Mouse (Mus musculus) forebrain, embryonic 11.5 days (tissue): ENCODE measurements around the gene 4930402K13Rik. TPM values are rescaled to one million over a fixed set of nuclear protein-coding genes. Genes with fewer than 3 reads are reported as not detected.
"Not testable (repeated sequence)": the region's sequence is repeated elsewhere in the genome, so short reads cannot be mapped to it uniquely, and the experiment has no call there.

ENCODE experiments used
- ATAC-seq: fragments of 200-750 bp; cut with Nextera tagmentation; replicated peaks from 2 replicates; pipeline ENCODE4 v1.8.0; 2017; ENCODE audit warnings: moderate TSS enrichment; ENCODE audit not compliant: low FRiP score
- DNase-seq: peaks from one replicate; pipeline ENCODE4 v3.0.0-alpha.2; 2017; ENCODE audit warnings: low spot score
- H3K27ac ChIP-seq: fragments of 300-500 bp; sonication (generic); 2 replicates; pipeline ENCODE4 v1.5.1; 2014; ENCODE audit warnings: low read depth, low read length
- H3K27me3 ChIP-seq: fragments of 300-500 bp; sonication (generic); 2 replicates; pipeline ENCODE4 v1.6.1; 2014; ENCODE audit warnings: mild to moderate bottlenecking, low read length, mixed read lengths; ENCODE audit not compliant: control insufficient read depth, insufficient read depth
- H3K36me3 ChIP-seq: fragments of 300-500 bp; sonication (generic); 2 replicates; pipeline ENCODE4 v1.6.1; 2014; ENCODE audit warnings: mild to moderate bottlenecking, low read length, moderate library complexity, mixed read lengths; ENCODE audit not compliant: control insufficient read depth, insufficient read depth
- H3K4me1 ChIP-seq: fragments of 300-500 bp; sonication (generic); replicated peaks from 2 replicates; pipeline ENCODE4 v1.6.1; 2014; ENCODE audit warnings: low read length, mixed read lengths; ENCODE audit not compliant: control insufficient read depth, insufficient read depth
- H3K4me2 ChIP-seq: fragments of 300-500 bp; sonication (generic); 2 replicates; pipeline ENCODE4 v1.6.1; 2014; ENCODE audit warnings: low read depth, mild to moderate bottlenecking, low read length, moderate library complexity, mixed read lengths; ENCODE audit not compliant: severe bottlenecking
- H3K4me3 ChIP-seq: fragments of 300-500 bp; sonication (generic); 2 replicates; pipeline ENCODE4 v1.5.1; 2014; ENCODE audit warnings: low read depth, low read length
- H3K9ac ChIP-seq: fragments of 300-500 bp; sonication (generic); 2 replicates; pipeline ENCODE4 v1.6.1; 2014; ENCODE audit warnings: low read length
- H3K9me3 ChIP-seq: fragments of 300-500 bp; sonication (generic); 2 replicates; pipeline ENCODE4 v1.6.1; 2016; ENCODE audit warnings: low read length, mixed read lengths; ENCODE audit not compliant: control insufficient read depth
- WGBS: fragments of 180-500 bp; shearing (Covaris S2); extraction: QIAGEN DNeasy Blood & Tissue Kit; methylation state at CpG from one replicate; pipeline ENCODE4 v1.1.7; 2014; 5-methylcytosine and 5-hydroxymethylcytosine counted together
- polyA plus RNA-seq: library from polyadenylated mRNA; unstranded; fragments of >200 nt; fragmentation: Nextera tagmentation; extraction: Ambion mirVana; gene quantifications from 2 replicates; pipeline ENCODE4 v1.2.1, GENCODE M21; 2014

Gene 4930402K13Rik
- polyA plus RNA-seq, result not detected in 2 replicates

GRCm38 (mm10) chrX:9104262-9104661 is at the start of gene 4930402K13Rik:
TSS of gene 4930402K13Rik (plus strand) at chrX:9104562.
- no peak for ATAC-seq
- H3K27ac ChIP-seq, result no peak within 1 kb of the TSS
- 90% methylated on average over 6 of the region's 6 CpGs for WGBS

GRCm38 (mm10) chrX:9060952-9061351 is 43.4 kb upstream of the 4930402K13Rik start:
- not testable (repeated sequence) for H3K27me3 ChIP-seq, H3K4me1 ChIP-seq, H3K4me2 ChIP-seq, ATAC-seq, H3K4me3 ChIP-seq, H3K27ac ChIP-seq, H3K9me3 ChIP-seq, H3K9ac ChIP-seq, DNase-seq, H3K36me3 ChIP-seq
- 24% methylated on average over 6 of the region's 9 CpGs for WGBS

More at GRCm38 (mm10) chrX:9104262-9104661, at the start of gene 4930402K13Rik:
- Histone ChIP-seq H3K9ac (no peak within 1 kb of the TSS), H3K9me3 (no peaks in the 10 kb centered on the region), H3K4me1 (no peaks in the 10 kb centered on the region), H3K27me3 (no peaks in the 10 kb centered on the region), H3K36me3 (no peaks in the 10 kb centered on the region), H3K4me2 (no peak within 1 kb of the TSS), H3K4me3 (no peak within 1 kb of the TSS)
- DNase-seq, result no peak

- WGBS, result 84% methylated on average over 4 of the region's 4 CpGs
Measured at GRCm38 (mm10) chrX:9062101-9062500, 42.3 kb upstream of the 4930402K13Rik start.

GRCm38 (mm10) chrX:9062715-9063114 is 41.6 kb upstream of the 4930402K13Rik start, which contains the start of gene Fthl17f:
TSS of gene Fthl17f (plus strand) at chrX:9063015.
- WGBS, result 96% methylated on average over 11 of the region's 11 CpGs
- H3K36me3 ChIP-seq, H3K4me3 ChIP-seq, DNase-seq, H3K27ac ChIP-seq, H3K4me1 ChIP-seq, H3K4me2 ChIP-seq, ATAC-seq, H3K27me3 ChIP-seq, H3K9ac ChIP-seq, H3K9me3 ChIP-seq: not testable (repeated sequence)

More at GRCm38 (mm10) chrX:9062101-9062500, 42.3 kb upstream of the 4930402K13Rik start:
- Histone ChIP-seq H3K36me3 (no peaks in the 10 kb centered on the region), H3K27me3 (no peaks in the 10 kb centered on the region), H3K4me2 (no peak overlapping the region), H3K9me3 (no peaks in the 10 kb centered on the region; the same call in 1 of the 2 replicates), H3K9ac (no peak overlapping the region), H3K4me1 (no peaks in the 10 kb centered on the region), H3K27ac (no peak overlapping the region), H3K4me3 (no peak overlapping the region)
- ATAC-seq (no peak), DNase-seq (no peak)

GRCm38 (mm10) chrX:9077699-9078098 is 26.7 kb upstream of the 4930402K13Rik start:
- not testable (repeated sequence) for H3K9me3 ChIP-seq, H3K4me1 ChIP-seq, H3K4me3 ChIP-seq, H3K27me3 ChIP-seq, H3K27ac ChIP-seq, H3K36me3 ChIP-seq, H3K4me2 ChIP-seq, H3K9ac ChIP-seq, ATAC-seq
- peak; percentile 52 for DNase-seq
- WGBS, result 22% methylated on average over 6 of the region's 10 CpGs

GRCm38 (mm10) chrX:9095066-9095465 is 9.3 kb upstream of the 4930402K13Rik start:
- H3K27me3 ChIP-seq, H3K4me3 ChIP-seq, H3K36me3 ChIP-seq, H3K4me2 ChIP-seq, ATAC-seq, H3K9ac ChIP-seq, H3K27ac ChIP-seq, DNase-seq, H3K4me1 ChIP-seq, H3K9me3 ChIP-seq: not testable (repeated sequence)

- Histone ChIP-seq H3K4me1 (no peaks in the 10 kb centered on the region), H3K9ac (no peak overlapping the region), H3K4me3 (no peak overlapping the region), H3K27me3 (no peaks in the 10 kb centered on the region), H3K4me2 (no peak overlapping the region), H3K27ac (no peak overlapping the region), H3K36me3 (no peaks in the 10 kb centered on the region), H3K9me3 (no peaks in the 10 kb centered on the region)
- 70% methylated on average over 2 of the region's 2 CpGs for WGBS
- DNase-seq, result no peak
- ATAC-seq, result no peak
Measured at GRCm38 (mm10) chrX:9110381-9110780, 6.0 kb downstream of the 4930402K13Rik start.

GRCm38 (mm10) chrX:9124928-9125327 is 20.6 kb downstream of the 4930402K13Rik start:
- Histone ChIP-seq H3K4me3 (no peak overlapping the region), H3K4me2 (no peak overlapping the region), H3K27ac (no peak overlapping the region), H3K9me3 (no peaks in the 10 kb centered on the region), H3K4me1 (no peaks in the 10 kb centered on the region), H3K9ac (no peak overlapping the region), H3K36me3 (no peaks in the 10 kb centered on the region), H3K27me3 (no peaks in the 10 kb centered on the region)
- DNase-seq (no peak), ATAC-seq (no peak)
- WGBS, result 65% methylated on average over 4 of the region's 4 CpGs

GRCm38 (mm10) chrX:9128317-9128831 is 24.0 kb downstream of the 4930402K13Rik start:
- Histone ChIP-seq H3K9ac (no peak overlapping the region), H3K27me3 (no peaks in the 10 kb centered on the region), H3K4me1 (no peaks in the 10 kb centered on the region), H3K27ac (no peak overlapping the region), H3K4me3 (no peak overlapping the region), H3K4me2 (no peak overlapping the region), H3K36me3 (no peaks in the 10 kb centered on the region), H3K9me3 (no peaks in the 10 kb centered on the region)
- no peak for DNase-seq
- 53% methylated on average over 7 of the region's 7 CpGs for WGBS
- ATAC-seq, result no peak
